Mouse (Mus musculus) embryonic fibroblast, embryonic 13.5 days (primary cell): ENCODE results near the gene Zfp185. TPM values are rescaled to one million over a fixed set of nuclear protein-coding genes. Genes with fewer than 3 reads are reported as not detected.

Source experiments
- H3K27ac ChIP-seq: 2 replicates; pipeline ENCODE4 v1.5.1; 2012; ENCODE audit warnings: low read length, control low read depth, inconsistent platforms; ENCODE audit not compliant: insufficient read depth
- H3K4me1 ChIP-seq: 2 replicates; pipeline ENCODE4 v1.6.1; 2011; ENCODE audit warnings: low read length; ENCODE audit not compliant: control insufficient read depth, insufficient read depth
- H3K4me3 ChIP-seq: 2 replicates; pipeline ENCODE4 v1.5.1; 2011; ENCODE audit warnings: mild to moderate bottlenecking, control low read depth, low read length; ENCODE audit not compliant: insufficient read depth
- CTCF ChIP-seq: IDR thresholded peaks from 2 replicates; pipeline ENCODE4 v1.5.1; 2011; ENCODE audit warnings: mild to moderate bottlenecking, control low read depth, low read length, moderate library complexity, borderline replicate concordance; ENCODE audit not compliant: insufficient read depth
- POLR2A ChIP-seq: IDR thresholded peaks from 2 replicates; pipeline ENCODE4 v1.6.1; 2011; ENCODE audit warnings: low read depth, mild to moderate bottlenecking, control low read depth, low read length, moderate library complexity
- polyA plus RNA-seq: library from polyadenylated mRNA; stranded (reverse); fragments of >200 nt; gene quantifications from 2 replicates; pipeline ENCODE4 v1.2.4, GENCODE M21; 2011; ENCODE audit warnings: low read depth; ENCODE audit not compliant: missing spikeins, insufficient read length

Zfp185 gene
- polyA plus RNA-seq, 1 experiment: 2.7 TPM

DNA sequence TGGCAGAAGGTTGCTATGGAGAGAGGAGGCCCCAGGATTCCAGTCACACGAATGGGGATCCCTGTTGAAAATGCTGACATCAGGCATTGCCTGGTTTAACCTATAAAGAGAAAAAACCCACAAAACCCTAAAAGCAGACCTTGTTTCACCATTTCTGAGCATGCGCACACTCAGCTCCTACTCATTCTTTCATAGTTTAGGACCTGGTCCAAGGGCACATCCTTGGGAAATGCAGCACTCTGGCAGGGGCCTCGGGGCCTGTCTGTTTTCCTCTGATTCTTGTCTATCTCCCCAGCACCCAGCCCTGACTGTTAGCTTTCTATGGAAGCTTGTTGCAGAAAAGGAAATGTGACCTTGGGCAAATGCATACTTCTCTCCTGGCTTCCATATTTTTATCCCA is 3.4 kb downstream of the Zfp185 start:
- TF ChIP-seq CTCF (no peak), POLR2A (no peak)
- Histone ChIP-seq H3K27ac (no peak overlapping the region), H3K4me1 (no peaks in the 10 kb centered on the region), H3K4me3 (no peak overlapping the region)

DNA sequence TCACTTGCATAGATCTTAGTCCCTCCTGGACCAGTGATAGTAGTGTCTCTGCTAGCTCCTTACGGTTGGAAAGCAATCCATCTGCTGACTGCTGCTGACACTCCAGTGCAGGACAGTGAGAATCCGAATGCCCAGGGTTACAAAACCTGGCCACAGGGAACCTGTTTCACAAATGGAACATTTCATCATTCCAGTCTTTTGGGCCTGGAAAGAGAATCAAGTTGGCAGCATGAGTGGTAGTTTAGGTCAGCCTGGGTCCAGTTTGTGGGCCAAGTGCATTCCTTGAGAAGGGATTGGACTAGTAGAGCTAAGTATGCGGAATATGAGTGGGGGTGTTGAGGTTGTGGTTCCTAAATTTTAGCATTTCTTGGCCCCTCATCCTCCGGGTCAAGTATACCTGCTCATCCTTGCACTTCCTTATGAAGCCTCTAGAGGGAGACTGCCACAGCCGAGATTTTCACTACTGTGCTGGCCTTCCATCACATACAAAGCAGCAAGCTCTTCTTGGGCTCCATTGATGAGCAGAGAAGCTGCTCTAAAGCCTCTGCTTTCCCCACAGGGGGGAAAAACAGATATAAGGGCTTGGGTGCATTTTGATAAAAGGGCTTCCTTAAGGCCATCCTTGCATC is 5.3 kb downstream of the Zfp185 start:
- H3K4me3 ChIP-seq: no peak overlapping the region
- H3K27ac ChIP-seq: no peak overlapping the region
- TF ChIP-seq POLR2A (no peak), CTCF (no peak)
- H3K4me1 ChIP-seq: no peaks in the 10 kb centered on the region

DNA sequence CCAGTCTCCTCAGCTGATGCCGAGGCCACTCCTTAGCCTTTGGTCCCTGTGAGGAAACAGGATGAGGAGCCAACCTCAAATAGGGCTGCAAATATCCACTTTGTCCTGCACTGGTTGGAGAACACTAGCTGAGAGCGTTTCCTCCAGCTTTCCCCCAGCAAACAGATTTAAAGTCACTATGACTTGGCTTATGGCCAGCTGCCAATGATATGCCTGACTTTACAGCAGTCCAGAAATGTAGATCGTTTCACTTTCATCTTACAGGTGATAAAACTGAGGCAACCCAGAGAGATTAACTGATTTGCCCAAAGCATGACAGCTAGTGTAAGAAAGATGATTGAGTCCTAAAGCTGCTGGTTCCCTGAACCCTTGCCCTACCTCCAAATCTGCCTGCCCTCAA is 8.4 kb downstream of the Zfp185 start:
- TF ChIP-seq POLR2A (no peak), CTCF (no peak)
- H3K4me1 ChIP-seq: no peaks in the 10 kb centered on the region
- H3K27ac ChIP-seq: no peak overlapping the region
- no peak overlapping the region for H3K4me3 ChIP-seq

DNA sequence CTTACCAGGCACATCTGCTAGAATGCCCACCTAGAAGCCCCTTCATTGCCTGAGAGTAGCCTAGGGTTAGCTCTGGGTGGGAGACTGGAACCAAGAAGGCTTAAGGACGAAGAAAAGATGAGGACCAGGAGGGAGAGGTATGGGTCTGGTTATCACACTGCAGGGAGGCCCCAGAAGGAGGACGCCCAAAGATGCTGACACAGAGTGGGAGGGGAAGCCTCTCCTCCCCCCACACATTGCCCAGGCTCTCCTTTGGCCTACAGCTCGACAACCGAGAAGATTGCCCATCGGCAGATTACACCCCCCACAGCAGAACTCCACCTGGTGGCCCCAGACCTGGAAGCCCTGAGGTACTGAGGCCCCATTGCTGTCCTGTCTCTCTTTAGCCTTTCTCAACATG is 16.0 kb downstream of the Zfp185 start:
- H3K4me1 ChIP-seq: no peaks in the 10 kb centered on the region
- no peak overlapping the region for H3K4me3 ChIP-seq
- TF ChIP-seq POLR2A (no peak), CTCF (no peak)

GRCm38 (mm10) chrX:73005678-73006077 is 18.5 kb downstream of the Zfp185 start:
- no peak for TF ChIP-seq POLR2A
- no peak for TF ChIP-seq CTCF

More for the DNA sequence above, 16.0 kb downstream of the Zfp185 start:
- no peak overlapping the region for H3K27ac ChIP-seq

GRCm38 (mm10) chrX:73007597-73008479 is 20.7 kb downstream of the Zfp185 start:
- TF ChIP-seq CTCF (peak; percentile 86), POLR2A (peak; percentile 83)
- Histone ChIP-seq H3K27ac (peak overlapping the region; percentile 80), H3K4me3 (peak overlapping the region; percentile 15; the same call in 1 of the 2 replicates), H3K4me1 (no peaks in the 10 kb centered on the region)

More at GRCm38 (mm10) chrX:73005678-73006077, 18.5 kb downstream of the Zfp185 start:
- Histone ChIP-seq H3K27ac (no peak overlapping the region), H3K4me1 (no peaks in the 10 kb centered on the region), H3K4me3 (no peak overlapping the region)

DNA sequence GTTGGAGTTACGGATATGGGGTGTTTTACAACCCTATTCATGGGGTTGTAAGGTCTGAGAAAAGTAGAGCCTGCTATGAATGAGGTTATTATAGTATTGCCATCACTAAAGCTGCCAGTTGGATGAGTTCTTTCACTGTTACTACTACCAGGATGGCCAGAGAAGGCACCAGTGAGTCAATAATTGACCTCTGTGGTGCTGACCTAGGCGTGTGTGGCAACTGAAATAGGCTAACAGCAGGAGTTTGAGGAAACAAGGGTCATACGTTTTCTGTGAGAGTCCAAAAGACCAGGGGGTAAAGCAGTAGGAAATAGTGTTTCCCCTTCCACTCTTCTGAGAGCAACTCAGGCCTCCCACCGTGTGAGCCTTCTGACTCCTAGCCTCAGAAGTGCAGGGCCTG is 25.7 kb downstream of the Zfp185 start:
- no peak overlapping the region for H3K4me3 ChIP-seq
- H3K27ac ChIP-seq: no peak overlapping the region
- TF ChIP-seq CTCF (no peak), POLR2A (no peak)
- H3K4me1 ChIP-seq: no peaks in the 10 kb centered on the region

DNA sequence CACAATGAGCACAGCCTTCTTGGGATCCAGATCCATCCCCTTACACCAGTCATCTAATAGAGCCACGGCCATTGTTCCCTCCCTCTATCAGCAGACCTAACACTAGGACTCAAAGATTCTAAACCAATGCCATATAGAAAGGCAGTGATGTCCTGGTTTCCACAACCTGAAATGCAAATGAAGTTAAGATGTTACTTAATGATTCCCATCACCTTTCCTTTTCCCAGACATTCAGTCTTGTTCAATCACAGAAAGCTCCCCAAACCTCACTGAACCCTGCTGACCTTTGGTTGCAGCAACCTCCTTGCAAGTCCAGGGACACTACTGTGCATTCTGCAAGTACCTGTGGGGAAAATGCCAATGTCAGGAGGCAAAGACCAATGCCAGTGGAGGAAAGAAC is 49.9 kb downstream of the Zfp185 start, which contains the start of gene Pnma5:
TSS of gene Pnma5 (minus strand) at position 101 of the 400 bp plus-strand sequence.
- Histone ChIP-seq H3K4me1 (no peaks in the 10 kb centered on the region), H3K27ac (no peak within 1 kb of the TSS), H3K4me3 (no peak within 1 kb of the TSS)
- TF ChIP-seq POLR2A (no peak), CTCF (no peak)

DNA sequence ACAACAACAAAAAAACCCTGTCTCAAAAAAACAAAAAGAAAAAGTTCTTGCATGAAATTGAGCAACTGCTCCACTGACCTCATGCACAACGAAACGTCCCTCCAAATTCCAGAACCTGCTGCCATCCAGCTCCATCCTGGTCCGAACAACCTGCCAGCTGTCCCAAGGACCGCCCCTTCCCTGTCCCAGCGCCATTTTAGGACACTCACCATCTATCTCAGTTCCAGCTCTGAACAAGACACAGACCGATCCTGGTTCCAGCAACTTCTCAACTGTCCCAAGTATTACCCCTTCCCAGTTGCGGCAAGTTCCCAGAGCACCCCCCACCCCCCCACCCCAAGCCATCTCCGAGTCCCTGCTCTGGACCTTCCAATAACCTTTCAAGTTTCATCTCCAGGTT is 51.7 kb downstream of the Zfp185 start:
- TF ChIP-seq POLR2A (no peak), CTCF (no peak)
- no peak overlapping the region for H3K4me3 ChIP-seq

GRCm38 (mm10) chrX:73039666-73040065 is 52.5 kb downstream of the Zfp185 start:
- Histone ChIP-seq H3K4me3 (no peak overlapping the region), H3K4me1 (no peaks in the 10 kb centered on the region), H3K27ac (no peak overlapping the region)
- no peak for TF ChIP-seq POLR2A
- TF ChIP-seq CTCF: no peak

More for the DNA sequence above, 51.7 kb downstream of the Zfp185 start:
- H3K4me1 ChIP-seq: no peaks in the 10 kb centered on the region
- no peak overlapping the region for H3K27ac ChIP-seq
